Mouse (Mus musculus) lung, postnatal 0 days (tissue): ENCODE measurements at regions not wholly inside any gene's neighbourhood (a gene's known extent, or its start where the extent isn't known, plus 50 kb on each side); places are given as distances from the start of the nearest gene placed in this dataset.
A peak's percentile ranks its signal among the peaks of the same experiment; 100 is the strongest.

Source experiments
- ATAC-seq: fragments of 200-750 bp; cut with Nextera tagmentation; 2 replicates; pipeline ENCODE4 v1.8.0; 2017; ENCODE audit warnings: moderate library complexity
- DNase-seq: peaks from one replicate; pipeline ENCODE4 v3.0.0-alpha.2; 2016; ENCODE audit warnings: low spot score
- H3K27ac ChIP-seq: fragments of 300-500 bp; sonication (generic); 2 replicates; pipeline ENCODE4 v1.5.1; 2014; ENCODE audit warnings: antibody characterized with exemption, mild to moderate bottlenecking, low read length, mixed read lengths
- H3K27me3 ChIP-seq: fragments of 300-500 bp; sonication (generic); replicated peaks from 2 replicates; pipeline ENCODE4 v1.6.1; 2014; ENCODE audit warnings: low read length, mixed read lengths; ENCODE audit not compliant: insufficient read depth
- H3K36me3 ChIP-seq: fragments of 300-500 bp; sonication (generic); 2 replicates; pipeline ENCODE4 v1.6.1; 2014; ENCODE audit warnings: low read length, mixed read lengths; ENCODE audit not compliant: insufficient read depth
- H3K4me1 ChIP-seq: fragments of 300-500 bp; sonication (generic); 2 replicates; pipeline ENCODE4 v1.6.1; 2014; ENCODE audit warnings: antibody characterized with exemption, low read depth, low read length, mixed read lengths; ENCODE audit not compliant: insufficient read depth
- H3K4me2 ChIP-seq: fragments of 300-500 bp; sonication (generic); replicated peaks from 2 replicates; pipeline ENCODE4 v1.6.1; 2014; ENCODE audit warnings: low read depth, mild to moderate bottlenecking, low read length, moderate library complexity, mixed read lengths
- H3K4me3 ChIP-seq: fragments of 300-500 bp; sonication (generic); 2 replicates; pipeline ENCODE4 v1.5.1; 2014; ENCODE audit warnings: low read depth, low read length
- H3K9ac ChIP-seq: fragments of 300-500 bp; sonication (generic); replicated peaks from 2 replicates; pipeline ENCODE4 v1.6.1; 2014; ENCODE audit warnings: low read depth, mild to moderate bottlenecking
- H3K9me3 ChIP-seq: fragments of 300-500 bp; sonication (generic); 2 replicates; pipeline ENCODE4 v1.6.1; 2016; ENCODE audit warnings: low read length, mixed read lengths
- CTCF ChIP-seq: IDR thresholded peaks from 2 replicates; pipeline ENCODE4 v1.5.1; 2016; ENCODE audit warnings: antibody characterized with exemption, mild to moderate bottlenecking
- EP300 ChIP-seq: IDR thresholded peaks from 2 replicates; pipeline ENCODE4 v1.6.1; 2016; ENCODE audit warnings: antibody characterized with exemption, mild to moderate bottlenecking, control low read depth
- WGBS: fragments of 180-500 bp; shearing (Covaris S2); extraction: QIAGEN DNeasy Blood & Tissue Kit; methylation state at CpG from one replicate; pipeline ENCODE4 v1.1.7; 2014; 5-methylcytosine and 5-hydroxymethylcytosine counted together

GRCm38 (mm10) chr7:58919863-58920262 is 263.9 kb downstream of the Atp10a start:
- Histone ChIP-seq H3K4me2 (no peak overlapping the region), H3K27me3 (no peaks in the 10 kb centered on the region)
- no peak for ATAC-seq

DNA sequence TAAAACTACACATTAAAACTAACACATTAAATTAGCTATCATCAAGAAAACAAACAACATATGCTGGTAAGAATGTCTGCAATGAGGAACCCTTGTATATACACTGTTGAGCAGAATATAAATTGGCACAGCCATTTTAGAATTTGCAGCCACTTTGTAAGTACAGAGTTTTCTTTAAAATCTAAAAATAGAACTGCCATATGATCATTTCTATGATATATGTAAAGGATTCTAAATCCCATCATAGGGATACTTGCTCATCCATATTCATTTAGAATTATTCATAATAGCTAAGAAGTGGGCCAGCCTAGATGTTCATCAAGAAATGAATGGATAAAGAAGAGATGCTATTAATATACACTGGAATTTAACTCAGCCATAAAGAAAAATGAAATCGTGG is 264.3 kb downstream of the Atp10a start:
- H3K27ac ChIP-seq, result no peak overlapping the region
- H3K9me3 ChIP-seq, result no peaks in the 10 kb centered on the region
- no peak overlapping the region for H3K4me3 ChIP-seq
- WGBS, result 62% methylated on average over 1 of the region's 1 CpGs
- no peaks in the 10 kb centered on the region for H3K27me3 ChIP-seq
- ATAC-seq (no peak), DNase-seq (no peak)
- no peak overlapping the region for H3K4me2 ChIP-seq
- TF ChIP-seq EP300 (no peak), CTCF (no peak)
- H3K4me1 ChIP-seq, result no peaks in the 10 kb centered on the region
- H3K36me3 ChIP-seq, result no peaks in the 10 kb centered on the region
- no peak overlapping the region for H3K9ac ChIP-seq

More at GRCm38 (mm10) chr7:58919863-58920262, 263.9 kb downstream of the Atp10a start:
- no peak for DNase-seq
- no peaks in the 10 kb centered on the region for H3K9me3 ChIP-seq
- no peak overlapping the region for H3K9ac ChIP-seq
- H3K36me3 ChIP-seq, result no peaks in the 10 kb centered on the region
- TF ChIP-seq EP300 (no peak), CTCF (no peak)
- no peak overlapping the region for H3K27ac ChIP-seq
- WGBS, result 75% methylated on average over 1 of the region's 1 CpGs
- H3K4me1 ChIP-seq, result no peaks in the 10 kb centered on the region
- H3K4me3 ChIP-seq, result no peak overlapping the region

DNA sequence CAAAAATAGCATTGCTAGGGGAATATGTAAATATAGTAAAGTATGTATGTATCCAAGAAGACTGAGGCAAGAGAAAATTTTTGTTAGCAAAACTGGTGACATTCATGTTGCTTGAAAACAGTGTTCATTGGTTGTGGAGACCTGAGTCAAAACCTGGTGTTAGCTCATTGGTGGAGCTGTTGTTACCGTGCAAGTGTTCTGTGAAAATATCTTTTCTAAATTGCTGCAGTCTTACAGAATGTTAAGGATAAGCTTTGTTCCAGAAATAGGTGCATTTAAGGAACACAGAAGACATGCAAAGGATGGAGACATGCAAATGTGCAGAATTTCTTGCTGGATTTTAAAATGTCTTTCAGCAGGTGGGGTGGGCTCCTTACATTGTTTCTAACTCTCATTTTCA is 269.0 kb downstream of the Atp10a start:
- Histone ChIP-seq H3K4me1 (no peaks in the 10 kb centered on the region), H3K4me3 (no peak overlapping the region), H3K27me3 (no peaks in the 10 kb centered on the region), H3K4me2 (no peak overlapping the region), H3K36me3 (no peaks in the 10 kb centered on the region), H3K9ac (no peak overlapping the region), H3K9me3 (no peaks in the 10 kb centered on the region), H3K27ac (no peak overlapping the region)
- TF ChIP-seq CTCF (no peak), EP300 (no peak)
- WGBS, result 91% methylated on average over 1 of the region's 1 CpGs
- ATAC-seq, result no peak
- DNase-seq, result no peak

DNA sequence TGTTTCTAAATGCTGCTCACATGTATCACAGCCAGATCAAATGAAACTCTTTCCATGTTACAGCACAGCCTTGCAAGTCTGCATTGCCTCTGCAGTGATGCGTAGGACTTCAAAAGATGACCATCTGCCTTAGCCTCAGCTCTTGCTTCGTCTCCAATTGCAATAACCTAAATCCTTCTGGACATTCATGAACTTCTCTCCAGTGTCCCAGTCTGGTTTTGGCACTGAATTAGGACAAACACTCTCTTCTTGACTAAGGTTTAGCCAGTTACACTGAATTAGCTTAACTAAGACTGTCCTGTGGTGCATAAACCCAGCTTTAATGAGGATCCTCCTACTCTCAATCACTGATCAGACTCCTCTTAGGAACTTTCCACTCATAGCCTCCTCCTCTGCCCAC is 269.4 kb downstream of the Atp10a start:
- Histone ChIP-seq H3K4me3 (no peak overlapping the region), H3K9me3 (no peaks in the 10 kb centered on the region), H3K4me1 (no peaks in the 10 kb centered on the region), H3K36me3 (no peaks in the 10 kb centered on the region), H3K9ac (no peak overlapping the region), H3K27ac (no peak overlapping the region), H3K4me2 (no peak overlapping the region), H3K27me3 (no peaks in the 10 kb centered on the region)
- DNase-seq (no peak), ATAC-seq (no peak)
- WGBS, result 80% methylated on average over 2 of the region's 2 CpGs
- TF ChIP-seq CTCF (no peak), EP300 (no peak)

- no peak for ATAC-seq
Measured at GRCm38 (mm10) chr7:58957448-58957847, 271.1 kb upstream of the Ube3a start.

DNA sequence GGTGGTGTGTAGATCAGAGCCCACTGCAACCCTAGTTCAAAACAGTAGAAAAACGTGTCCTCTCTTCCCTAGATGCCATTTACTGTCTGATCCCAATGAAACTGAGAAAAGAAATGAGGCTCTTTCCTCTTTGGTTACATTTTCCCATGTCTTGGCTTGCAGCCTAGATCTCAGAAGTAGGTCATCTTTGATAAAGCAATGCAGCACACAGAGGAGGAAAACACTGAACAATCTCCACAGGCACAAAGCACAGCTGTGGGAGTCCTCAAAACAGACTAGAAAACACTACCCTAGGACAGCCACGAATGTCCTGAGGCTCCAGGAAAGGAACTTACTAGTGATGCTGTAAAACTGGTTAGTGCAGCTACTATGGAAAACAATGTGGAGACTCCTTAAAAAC is 221.4 kb upstream of the Ube3a start:
- Histone ChIP-seq H3K27ac (no peak overlapping the region), H3K9ac (no peak overlapping the region), H3K36me3 (no peaks in the 10 kb centered on the region), H3K9me3 (no peaks in the 10 kb centered on the region), H3K27me3 (no peaks in the 10 kb centered on the region), H3K4me2 (no peak overlapping the region), H3K4me1 (no peaks in the 10 kb centered on the region), H3K4me3 (no peak overlapping the region)
- WGBS, result 41% methylated on average over 2 of the region's 2 CpGs
- DNase-seq (no peak), ATAC-seq (no peak)
- no peak for TF ChIP-seq EP300

More at GRCm38 (mm10) chr7:58957448-58957847, 271.1 kb upstream of the Ube3a start:
- H3K27me3 ChIP-seq, result no peaks in the 10 kb centered on the region
- WGBS, result 80% methylated on average over 2 of the region's 2 CpGs
- no peak for TF ChIP-seq EP300
- TF ChIP-seq CTCF, result no peak
- no peak overlapping the region for H3K4me2 ChIP-seq
- no peaks in the 10 kb centered on the region for H3K9me3 ChIP-seq
- H3K4me3 ChIP-seq, result no peak overlapping the region
- no peak for DNase-seq
- H3K27ac ChIP-seq, result no peak overlapping the region
- H3K4me1 ChIP-seq, result no peaks in the 10 kb centered on the region
- no peak overlapping the region for H3K9ac ChIP-seq
- H3K36me3 ChIP-seq, result no peaks in the 10 kb centered on the region

DNA sequence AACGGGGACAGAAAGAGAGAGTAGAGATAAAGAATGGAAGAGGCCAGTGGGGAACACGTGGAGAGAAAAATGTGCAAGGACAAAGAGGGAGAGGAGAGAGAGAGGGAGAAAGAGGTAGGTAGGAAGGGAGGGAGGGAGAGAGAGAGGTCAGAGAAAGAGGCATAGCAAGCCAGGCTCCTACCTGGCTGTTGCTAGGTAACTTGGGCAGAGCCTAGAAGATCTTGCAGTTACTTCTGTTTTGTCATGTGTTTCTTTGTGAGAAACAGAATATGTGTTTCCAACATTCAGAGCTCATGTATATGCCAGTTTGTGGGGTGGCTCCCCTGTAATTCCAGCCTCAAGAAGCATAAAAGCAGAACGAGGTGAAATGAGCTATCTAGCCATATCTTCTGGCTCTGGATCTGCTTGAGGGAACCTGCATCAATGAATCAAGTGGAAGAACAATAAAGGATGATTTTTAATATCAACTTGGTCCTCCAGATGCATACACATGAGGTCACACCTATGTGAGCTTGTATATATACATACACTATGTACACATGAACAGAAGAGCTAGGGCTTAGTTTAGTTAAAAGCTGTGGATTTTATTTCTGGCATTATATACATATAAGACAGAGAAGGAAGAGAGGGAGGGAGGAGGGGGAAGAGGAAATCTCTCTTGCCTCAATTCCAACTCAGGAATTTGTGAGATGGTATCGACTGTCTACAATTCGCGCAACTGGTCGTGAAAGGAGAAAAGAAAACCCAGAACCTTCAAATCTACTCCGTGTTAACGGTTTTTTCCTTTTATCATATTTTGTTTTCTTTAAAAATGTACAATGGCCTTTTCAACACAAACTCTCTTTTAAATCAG is 214.9 kb upstream of the Ube3a start:
- Histone ChIP-seq H3K27ac (no peak overlapping the region), H3K9ac (no peak overlapping the region), H3K27me3 (no peaks in the 10 kb centered on the region), H3K4me2 (no peak overlapping the region), H3K4me1 (no peaks in the 10 kb centered on the region), H3K36me3 (no peaks in the 10 kb centered on the region), H3K4me3 (no peak overlapping the region), H3K9me3 (no peaks in the 10 kb centered on the region)
- 79% methylated on average over 9 of the region's 9 CpGs for WGBS
- TF ChIP-seq CTCF (no peak), EP300 (no peak)
- peak; percentile 3 for DNase-seq
- ATAC-seq, result no peak
